Mouse (Mus musculus): ENCODE measurements at regions not wholly inside any gene's neighbourhood (a gene's known extent, or its start where the extent isn't known, plus 50 kb on each side); places are given as distances from the start of the nearest gene placed in this dataset.

DNA sequence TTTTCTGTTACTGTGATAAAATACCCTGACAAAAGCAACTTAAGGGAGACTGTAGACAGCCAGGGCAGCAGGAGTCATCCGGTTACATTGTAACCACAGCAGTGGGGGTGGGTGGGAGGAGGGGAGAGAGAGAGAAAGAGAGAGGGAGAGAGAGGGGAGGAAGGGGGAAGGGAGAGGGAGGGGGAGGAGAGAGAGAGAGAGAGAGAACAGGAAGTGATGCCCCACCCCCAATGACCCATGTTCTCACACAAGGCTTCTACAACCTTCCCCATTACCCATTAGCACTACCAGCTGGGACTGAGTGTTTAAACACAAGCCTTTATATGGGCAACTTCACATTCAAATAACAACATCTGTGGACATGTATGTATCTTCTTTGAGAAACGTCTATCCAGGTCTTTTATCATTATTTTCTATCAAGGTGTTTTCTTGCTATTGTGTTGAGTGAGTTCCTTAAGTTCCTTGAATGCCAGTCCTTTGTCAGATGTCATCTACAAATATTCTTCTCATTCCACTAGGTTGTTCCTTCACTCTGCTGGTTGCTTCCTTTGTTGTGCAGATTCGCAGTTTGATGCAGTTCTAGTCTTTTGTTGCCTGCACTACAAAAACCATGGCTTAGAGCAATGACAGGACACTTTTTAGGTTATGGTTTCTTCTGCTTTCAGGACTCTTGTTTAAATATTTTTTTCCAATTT, 274.7 kb upstream of the Ddx18 start:
- Histone ChIP-seq H3K9me3 (no peaks in the 10 kb centered on the region), H3K9ac (no peak overlapping the region), H3K27me3 (no peaks in the 10 kb centered on the region), H3K4me3 (no peak overlapping the region), H3K4me1 (replicated peaks) (no peaks in the 10 kb centered on the region), H3K4me2 (no peak overlapping the region), H3K27ac (no peak overlapping the region), H3K36me3 (no peaks in the 10 kb centered on the region)
- ATAC-seq (ENCODE audit: low FRiP score): no peak
- 58% methylated on average over 3 of the region's 3 CpGs for WGBS

DNA sequence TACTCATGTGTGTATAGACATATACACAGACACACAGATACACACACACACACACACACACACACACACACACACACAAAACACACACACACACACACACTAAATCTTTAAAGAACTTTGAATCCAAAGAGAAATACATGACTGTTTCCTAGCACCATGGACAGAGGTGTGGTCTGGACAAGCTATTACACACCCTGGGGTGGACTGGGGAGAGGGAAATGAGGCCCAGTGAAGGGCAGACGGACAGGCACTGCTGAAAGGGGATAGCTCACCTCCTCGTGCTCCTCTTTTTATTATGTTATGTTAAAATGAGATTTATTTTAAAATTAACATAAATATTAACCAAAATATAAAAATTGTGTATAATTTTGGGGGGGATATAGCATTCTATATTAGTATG, 265.8 kb upstream of the Ddx18 start:
- ATAC-seq (ENCODE audit: low FRiP score): no peak

GRCm38 (mm10) chr1:121830242-121830641, 262.5 kb upstream of the Ddx18 start:
- Histone ChIP-seq H3K27me3 (no peaks in the 10 kb centered on the region), H3K9ac (no peak overlapping the region), H3K4me3 (no peak overlapping the region), H3K27ac (no peak overlapping the region), H3K36me3 (no peaks in the 10 kb centered on the region), H3K9me3 (no peaks in the 10 kb centered on the region), H3K4me1 (replicated peaks) (no peaks in the 10 kb centered on the region), H3K4me2 (no peak overlapping the region)
- no peak for ATAC-seq (ENCODE audit: low FRiP score)
- 59% methylated on average over 2 of the region's 2 CpGs for WGBS

More for the DNA sequence above, 265.8 kb upstream of the Ddx18 start:
- no peak overlapping the region for H3K4me3 ChIP-seq
- no peak overlapping the region for H3K4me2 ChIP-seq
- H3K9ac ChIP-seq: no peak overlapping the region
- WGBS: 61% methylated on average over 2 of the region's 2 CpGs
- H3K27ac ChIP-seq: no peak overlapping the region
- H3K27me3 ChIP-seq: no peaks in the 10 kb centered on the region
- no peaks in the 10 kb centered on the region for H3K36me3 ChIP-seq
- no peaks in the 10 kb centered on the region for H3K4me1 ChIP-seq (replicated peaks)
- no peaks in the 10 kb centered on the region for H3K9me3 ChIP-seq

- H3K27ac ChIP-seq: no peak overlapping the region
- no peak for ATAC-seq (ENCODE audit: low FRiP score)
- H3K4me1 ChIP-seq (replicated peaks): no peaks in the 10 kb centered on the region
- no peaks in the 10 kb centered on the region for H3K27me3 ChIP-seq
- WGBS: 91% methylated on average over 4 of the region's 4 CpGs
- no peak overlapping the region for H3K4me3 ChIP-seq
- no peak overlapping the region for H3K4me2 ChIP-seq
- no peaks in the 10 kb centered on the region for H3K9me3 ChIP-seq
- no peak overlapping the region for H3K9ac ChIP-seq
- no peaks in the 10 kb centered on the region for H3K36me3 ChIP-seq
Measured at GRCm38 (mm10) chr1:121822950-121823349, 255.2 kb upstream of the Ddx18 start.

GRCm38 (mm10) chr1:121803338-121803737, 235.5 kb upstream of the Ddx18 start:
- no peaks in the 10 kb centered on the region for H3K27me3 ChIP-seq

GRCm38 (mm10) chr1:121802476-121802875, 234.7 kb upstream of the Ddx18 start:
- Histone ChIP-seq H3K9me3 (no peaks in the 10 kb centered on the region), H3K4me2 (no peak overlapping the region), H3K27me3 (no peaks in the 10 kb centered on the region), H3K36me3 (no peaks in the 10 kb centered on the region), H3K4me3 (no peak overlapping the region), H3K4me1 (replicated peaks) (no peaks in the 10 kb centered on the region), H3K27ac (no peak overlapping the region), H3K9ac (no peak overlapping the region)
- no peak for ATAC-seq (ENCODE audit: low FRiP score)
- 94% methylated on average over 4 of the region's 4 CpGs for WGBS

More at GRCm38 (mm10) chr1:121803338-121803737, 235.5 kb upstream of the Ddx18 start:
- H3K9me3 ChIP-seq: no peaks in the 10 kb centered on the region
- H3K9ac ChIP-seq: no peak overlapping the region
- no peak overlapping the region for H3K4me3 ChIP-seq
- H3K4me2 ChIP-seq: no peak overlapping the region
- H3K36me3 ChIP-seq: no peaks in the 10 kb centered on the region
- WGBS: 66% methylated on average over 2 of the region's 2 CpGs
- ATAC-seq (ENCODE audit: low FRiP score): no peak
- no peak overlapping the region for H3K27ac ChIP-seq
- H3K4me1 ChIP-seq (replicated peaks): no peaks in the 10 kb centered on the region

DNA sequence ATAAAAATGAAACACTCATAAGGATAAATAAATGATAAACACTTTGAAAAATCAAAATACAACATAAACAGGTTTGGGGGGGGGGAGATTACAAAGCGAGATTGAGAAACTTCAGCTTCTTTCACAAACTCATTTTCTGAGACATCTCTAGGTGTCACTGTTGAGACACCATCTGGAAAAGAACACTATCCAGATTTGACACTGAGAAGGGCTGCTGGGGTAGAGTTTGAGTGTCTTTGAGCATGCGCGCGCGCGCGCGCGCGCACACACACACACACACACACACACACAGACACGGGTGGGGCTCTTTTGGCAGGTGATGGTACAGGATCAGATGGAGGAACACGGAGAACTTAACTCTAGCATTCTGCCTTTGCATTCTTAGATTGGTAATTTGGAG, 230.7 kb upstream of the Ddx18 start:
- Histone ChIP-seq H3K27ac (no peak overlapping the region), H3K9ac (no peak overlapping the region), H3K27me3 (no peaks in the 10 kb centered on the region), H3K4me2 (no peak overlapping the region), H3K9me3 (no peaks in the 10 kb centered on the region), H3K4me3 (no peak overlapping the region), H3K4me1 (replicated peaks) (peaks cover 2% of the 10 kb centered on the region; the same call in 1 of the 2 replicates), H3K36me3 (no peaks in the 10 kb centered on the region)
- WGBS: 84% methylated on average over 12 of the region's 12 CpGs
- ATAC-seq (ENCODE audit: low FRiP score): no peak

DNA sequence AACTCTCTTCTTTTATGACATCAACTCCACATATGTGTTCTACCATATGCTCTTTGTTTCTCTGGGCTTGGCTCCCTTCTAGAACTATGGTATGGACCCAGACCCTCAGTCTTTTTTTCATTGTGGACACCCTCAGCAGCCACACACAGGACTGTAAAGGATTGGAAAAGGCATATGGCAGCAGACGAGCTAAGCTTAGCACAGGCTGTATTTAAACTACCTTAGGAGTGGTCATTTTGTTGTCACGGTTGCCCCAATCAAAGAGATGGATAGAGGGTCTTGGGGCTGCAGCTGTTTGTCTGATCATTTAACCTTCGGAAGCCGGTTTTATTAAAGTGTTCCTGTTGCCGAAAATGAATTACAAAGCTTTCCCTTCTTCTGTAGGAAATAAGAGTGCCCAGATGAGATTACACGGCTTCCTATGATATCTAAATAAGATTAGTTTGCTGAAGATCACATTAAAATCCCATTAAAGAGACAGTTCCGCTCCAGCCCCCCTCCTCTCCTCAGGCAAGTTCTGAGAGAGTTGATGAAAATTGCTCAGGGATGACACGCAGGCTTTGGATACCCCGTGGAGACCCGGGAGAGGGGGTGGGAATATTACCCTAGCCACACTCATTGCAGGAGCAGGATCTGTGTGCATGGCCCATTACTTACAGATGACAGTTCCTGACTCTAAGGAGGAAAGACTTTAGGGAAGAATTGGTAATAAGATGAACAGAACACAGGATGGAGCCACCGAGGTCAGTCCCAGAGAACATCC, 227.4 kb upstream of the Ddx18 start:
- Histone ChIP-seq H3K9me3 (no peaks in the 10 kb centered on the region), H3K4me2 (no peak overlapping the region), H3K4me3 (no peak overlapping the region), H3K36me3 (no peaks in the 10 kb centered on the region), H3K27me3 (no peaks in the 10 kb centered on the region), H3K9ac (no peak overlapping the region), H3K27ac (peak overlapping the region; percentile 74), H3K4me1 (replicated peaks) (peaks cover 2% of the 10 kb centered on the region; the same call in 1 of the 2 replicates)
- ATAC-seq (ENCODE audit: low FRiP score): peak; percentile 92
- 58% methylated on average over 11 of the region's 11 CpGs for WGBS

DNA sequence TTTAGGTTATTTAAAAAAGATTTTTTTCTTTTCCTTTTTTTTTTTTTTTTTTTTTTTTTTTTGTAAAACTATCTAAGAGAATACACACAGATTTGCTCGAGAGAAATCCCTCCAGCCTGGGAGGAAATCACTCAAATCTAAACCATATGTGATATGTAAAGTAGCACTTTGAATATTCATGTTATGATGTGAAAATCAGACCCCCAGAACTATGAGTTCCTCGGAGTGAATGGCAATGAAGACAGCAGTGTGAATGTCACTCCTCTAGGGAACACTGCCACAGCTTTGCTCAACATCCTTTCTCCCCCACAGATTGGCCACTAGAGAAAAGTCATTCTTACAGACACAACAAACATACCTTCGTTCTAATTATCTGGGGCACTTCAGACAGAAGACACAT, 217.8 kb upstream of the Ddx18 start:
- H3K4me1 ChIP-seq (replicated peaks): 0 out of 2 replicates have a peak, but pooled peaks cover 5% of the 10 kb centered on the region
- 43% methylated on average over 3 of the region's 3 CpGs for WGBS
- no peak for ATAC-seq (ENCODE audit: low FRiP score)

GRCm38 (mm10) chr1:121773988-121774387, 206.2 kb upstream of the Ddx18 start:
- Histone ChIP-seq H3K27ac (no peak overlapping the region), H3K36me3 (no peaks in the 10 kb centered on the region), H3K9ac (no peak overlapping the region), H3K27me3 (no peaks in the 10 kb centered on the region), H3K4me3 (no peak overlapping the region), H3K4me1 (replicated peaks) (peaks cover 9% of the 10 kb centered on the region), H3K4me2 (no peak overlapping the region), H3K9me3 (no peaks in the 10 kb centered on the region)
- WGBS: 93% methylated on average over 2 of the region's 2 CpGs
- no peak for ATAC-seq (ENCODE audit: low FRiP score)

More for the DNA sequence above, 217.8 kb upstream of the Ddx18 start:
- H3K9me3 ChIP-seq: no peaks in the 10 kb centered on the region
- H3K9ac ChIP-seq: no peak overlapping the region
- no peak overlapping the region for H3K27ac ChIP-seq
- H3K36me3 ChIP-seq: no peaks in the 10 kb centered on the region
- no peaks in the 10 kb centered on the region for H3K27me3 ChIP-seq
- no peak overlapping the region for H3K4me2 ChIP-seq
- H3K4me3 ChIP-seq: no peak overlapping the region

GRCm38 (mm10) chr1:121771444-121771843, 203.7 kb upstream of the Ddx18 start:
- Histone ChIP-seq H3K9ac (no peak overlapping the region), H3K27me3 (no peaks in the 10 kb centered on the region), H3K4me3 (no peak overlapping the region), H3K36me3 (no peaks in the 10 kb centered on the region), H3K27ac (no peak overlapping the region), H3K4me2 (no peak overlapping the region), H3K9me3 (no peaks in the 10 kb centered on the region), H3K4me1 (replicated peaks) (peaks cover 9% of the 10 kb centered on the region)
- WGBS: 89% methylated on average over 1 of the region's 1 CpGs
- ATAC-seq (ENCODE audit: low FRiP score): no peak

DNA sequence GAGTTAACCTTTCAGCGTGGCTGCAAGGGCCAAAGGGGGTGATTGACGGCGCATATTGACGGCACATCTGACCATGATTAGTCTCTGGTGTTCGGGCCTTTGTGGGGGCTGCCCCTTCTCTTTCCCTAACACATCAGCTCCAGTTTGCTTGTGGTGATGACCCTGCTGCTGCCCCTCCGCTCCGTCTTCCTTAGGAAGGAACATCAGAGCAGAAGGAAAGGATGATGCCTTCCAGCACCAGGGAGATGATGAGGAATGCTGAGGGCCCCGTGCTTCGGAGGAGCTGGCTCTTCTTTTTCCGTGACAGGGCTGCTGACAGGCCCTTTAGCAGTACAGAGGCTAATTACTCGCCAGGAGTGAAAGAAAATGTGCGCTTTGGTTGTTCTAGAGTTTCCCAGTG, 203.1 kb upstream of the Ddx18 start:
- 24% methylated on average over 12 of the region's 12 CpGs for WGBS
- no peaks in the 10 kb centered on the region for H3K27me3 ChIP-seq
- no peaks in the 10 kb centered on the region for H3K9me3 ChIP-seq
- H3K4me2 ChIP-seq: peak overlapping the region; percentile 15; the same call in 1 of the 2 replicates
- ATAC-seq (ENCODE audit: low FRiP score): no peak
- no peak overlapping the region for H3K4me3 ChIP-seq
- H3K4me1 ChIP-seq (replicated peaks): peaks cover 9% of the 10 kb centered on the region
- H3K36me3 ChIP-seq: no peaks in the 10 kb centered on the region
- H3K27ac ChIP-seq: peak overlapping the region; percentile 37; the same call in 1 of the 2 replicates
- no peak overlapping the region for H3K9ac ChIP-seq

DNA sequence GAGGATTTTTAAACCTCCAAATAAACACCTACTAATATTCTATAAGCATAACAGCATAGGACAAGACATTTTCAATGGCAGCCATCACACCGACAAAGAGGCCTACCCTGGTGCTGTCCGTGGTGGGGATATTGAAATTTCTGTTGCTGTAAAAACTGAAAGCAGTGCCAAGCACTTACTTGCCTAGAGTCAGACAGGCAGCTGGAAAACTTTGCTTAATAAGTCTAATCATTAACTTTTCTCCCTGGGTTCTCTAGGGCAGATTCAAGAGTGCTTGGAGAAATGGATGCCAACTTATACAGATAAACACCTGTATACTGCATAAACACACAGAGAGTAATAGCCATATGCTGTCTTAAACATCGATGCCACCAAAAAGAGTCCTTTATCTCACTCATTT, 192.3 kb upstream of the Ddx18 start:
- WGBS: 75% methylated on average over 3 of the region's 3 CpGs
- Histone ChIP-seq H3K9me3 (no peaks in the 10 kb centered on the region), H3K27me3 (no peaks in the 10 kb centered on the region), H3K9ac (no peak overlapping the region), H3K36me3 (no peaks in the 10 kb centered on the region), H3K27ac (no peak overlapping the region), H3K4me3 (no peak overlapping the region), H3K4me1 (replicated peaks) (no peaks in the 10 kb centered on the region), H3K4me2 (no peak overlapping the region)
- no peak for ATAC-seq (ENCODE audit: low FRiP score)
